Mouse (Mus musculus) thymus, postnatal 25 days (tissue): ENCODE data around the gene Elf5.
A peak's percentile ranks its signal among the peaks of the same experiment; 100 is the strongest.

ENCODE experiments used
- DNase-seq: peaks from one replicate; pipeline ENCODE4 v3.0.0; 2022

Gene Elf5

GRCm38 (mm10) chr2:103436534-103436933 lies 25.0 kb downstream of the Elf5 start:
- DNase-seq = no peak

- no peak for DNase-seq
Observed at GRCm38 (mm10) chr2:103439071-103439622, 27.7 kb downstream of the Elf5 start.

GRCm38 (mm10) chr2:103439710-103440109 lies 28.2 kb downstream of the Elf5 start:
- peak; percentile 66 for DNase-seq

DNA sequence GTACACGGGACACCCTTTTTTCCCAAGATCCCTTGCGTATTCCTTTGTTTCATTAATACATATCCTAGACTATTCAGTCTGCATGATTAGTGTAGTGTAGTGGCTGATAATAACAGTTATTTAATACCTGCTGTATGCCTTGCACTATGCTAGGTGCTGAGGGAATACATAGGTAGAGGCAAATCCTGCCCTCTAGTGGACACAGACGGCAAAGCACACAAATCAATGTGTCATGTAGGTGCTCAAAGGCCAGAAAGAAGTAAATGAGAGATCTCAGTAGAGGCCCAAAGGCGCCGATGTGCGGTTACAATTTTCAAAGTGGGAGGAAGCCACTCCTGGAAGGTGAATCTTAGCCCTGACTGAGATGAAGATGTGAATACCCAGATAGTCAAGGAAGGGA lies 34.3 kb downstream of the Elf5 start:
- DNase-seq = peak; percentile 50

DNA sequence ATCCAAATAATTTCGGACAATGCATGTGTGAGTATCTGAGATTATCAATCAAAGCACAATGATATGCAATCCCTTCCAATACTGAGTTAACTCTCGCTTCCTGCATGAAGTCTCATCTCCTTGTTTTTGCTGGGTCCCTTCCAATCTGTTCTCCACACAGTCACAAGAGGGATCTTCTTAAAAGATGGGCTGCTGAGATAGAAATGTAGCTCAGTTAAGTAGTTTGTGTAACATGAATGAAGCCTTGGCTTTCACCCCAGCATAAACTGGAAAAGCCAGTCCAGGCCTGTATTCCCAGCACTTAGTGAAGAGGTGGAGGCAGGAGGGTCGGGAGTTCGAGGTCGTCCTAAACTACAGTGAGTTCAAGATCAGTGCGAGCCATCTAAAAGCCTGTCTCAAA lies 34.8 kb downstream of the Elf5 start:
- DNase-seq = no peak

GRCm38 (mm10) chr2:103448947-103449560 lies 37.6 kb downstream of the Elf5 start:
- no peak for DNase-seq

- DNase-seq = no peak
Observed at GRCm38 (mm10) chr2:103449813-103450212, 38.3 kb downstream of the Elf5 start.

DNA sequence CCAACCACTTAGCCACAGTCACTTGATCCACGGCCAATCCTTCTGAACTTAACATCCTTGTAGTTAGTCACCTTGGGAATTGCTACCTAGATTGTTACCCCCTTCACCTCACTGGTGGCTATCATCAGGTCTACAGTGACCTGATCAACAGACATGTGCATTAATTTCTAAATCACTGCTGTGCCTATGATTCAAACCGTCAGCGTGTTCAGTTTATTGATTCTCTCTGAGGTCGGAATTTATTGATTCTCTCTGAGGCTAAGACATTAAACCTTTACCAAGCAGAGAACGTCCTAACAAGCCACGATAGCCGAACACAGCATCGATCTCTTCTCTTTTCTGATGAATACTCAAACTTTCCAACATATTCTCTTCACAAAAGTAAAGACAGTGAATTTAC lies 38.8 kb downstream of the Elf5 start:
- DNase-seq = no peak

DNA sequence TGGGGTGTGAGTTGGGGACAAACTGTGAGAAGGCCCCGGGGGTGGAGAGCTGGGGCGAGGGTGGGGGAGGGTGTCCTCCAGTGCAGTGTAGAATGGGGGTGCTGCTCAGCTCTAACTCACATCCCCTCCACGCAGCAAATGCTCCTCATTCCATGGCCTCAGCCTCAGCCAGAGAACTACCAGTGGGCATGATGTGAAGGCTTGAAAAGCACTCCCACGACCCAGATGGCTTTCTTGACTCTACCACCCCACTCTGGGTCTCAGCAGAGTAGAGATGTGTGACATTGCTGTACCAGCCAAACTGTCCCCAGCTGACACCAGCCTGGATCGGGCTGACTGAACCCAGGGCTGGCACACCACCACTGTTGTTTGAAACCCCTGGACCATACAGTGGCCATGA lies 41.1 kb downstream of the Elf5 start:
- no peak for DNase-seq

GRCm38 (mm10) chr2:103455748-103456147 lies 44.3 kb downstream of the Elf5 start:
- DNase-seq = no peak

DNA sequence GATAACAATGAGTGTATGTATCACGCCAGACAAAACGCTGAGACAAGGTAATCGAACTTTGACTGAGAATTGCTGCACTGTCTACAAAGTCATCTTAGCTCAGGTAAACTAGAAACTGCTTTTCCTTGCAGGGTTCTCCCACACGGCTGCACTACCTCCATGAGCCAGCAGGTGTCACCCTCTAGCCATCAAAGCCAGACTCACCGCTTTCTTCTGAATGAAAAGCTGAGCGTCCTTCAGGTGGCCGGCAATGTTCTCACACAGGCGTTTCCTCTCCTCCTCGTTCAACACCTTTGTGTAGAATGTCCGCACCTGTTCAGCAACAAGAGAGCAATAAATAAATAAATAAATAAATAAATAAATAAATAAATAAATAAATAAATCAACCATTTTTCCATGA lies 45.2 kb downstream of the Elf5 start:
- DNase-seq = peak; percentile 86

- DNase-seq = no peak
Observed at GRCm38 (mm10) chr2:103457048-103457447, 45.6 kb downstream of the Elf5 start.

- DNase-seq = no peak
Observed at GRCm38 (mm10) chr2:103457628-103458027, 46.1 kb downstream of the Elf5 start.

GRCm38 (mm10) chr2:103459069-103459468 lies 47.6 kb downstream of the Elf5 start:
- DNase-seq = no peak

- DNase-seq = no peak
Observed at GRCm38 (mm10) chr2:103461210-103461609, 49.7 kb downstream of the Elf5 start.

- no peak for DNase-seq
Observed at GRCm38 (mm10) chr2:103461743-103462142, 50.3 kb downstream of the Elf5 start.

GRCm38 (mm10) chr2:103462746-103463145 lies 51.3 kb downstream of the Elf5 start:
- no peak for DNase-seq

DNA sequence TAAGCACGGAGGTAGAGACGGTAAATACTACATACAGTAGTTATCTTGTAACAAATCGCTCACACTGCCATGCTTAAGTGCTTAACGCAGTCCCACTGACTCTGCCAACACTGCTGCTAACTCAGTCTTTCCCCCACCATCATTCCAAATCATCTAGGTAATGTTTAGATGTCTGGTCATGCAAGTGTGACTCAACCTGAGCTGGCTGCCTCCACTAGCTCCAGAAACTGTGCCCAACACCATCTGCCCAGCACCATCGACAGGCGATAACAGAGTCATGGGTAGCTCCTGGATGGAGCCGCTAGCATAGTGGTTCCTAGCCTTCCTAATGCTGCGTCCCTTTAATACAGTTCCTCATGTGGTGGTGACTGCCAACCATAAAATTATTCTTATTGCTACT lies 53.0 kb downstream of the Elf5 start:
- DNase-seq = no peak

GRCm38 (mm10) chr2:103465429-103465828 lies 53.9 kb downstream of the Elf5 start:
- DNase-seq = no peak

- no peak for DNase-seq
Observed at GRCm38 (mm10) chr2:103466272-103466671, 54.8 kb downstream of the Elf5 start.

GRCm38 (mm10) chr2:103466984-103467588 lies 55.6 kb downstream of the Elf5 start:
- DNase-seq = no peak

- no peak for DNase-seq
Observed at GRCm38 (mm10) chr2:103473362-103473761, 61.9 kb downstream of the Elf5 start.

DNA sequence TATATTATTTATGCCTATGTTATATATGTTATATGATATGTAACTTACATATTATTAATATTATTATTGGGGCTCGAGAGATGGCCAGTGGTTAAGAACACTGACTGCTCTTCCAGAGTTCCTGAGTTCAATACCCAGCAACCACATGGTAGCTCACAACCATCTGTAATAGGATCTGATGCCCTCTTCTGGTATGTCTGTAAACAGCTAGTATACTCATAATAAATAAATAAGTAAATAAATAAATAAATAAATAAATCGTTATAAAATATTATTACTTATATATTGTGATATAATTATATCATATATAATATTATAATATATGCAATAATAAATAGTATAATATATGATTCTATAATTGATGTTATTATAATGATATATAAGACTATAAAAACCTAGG lies 64.7 kb downstream of the Elf5 start:
- no peak for DNase-seq

- DNase-seq = peak; percentile 30
Observed at GRCm38 (mm10) chr2:103476657-103477056, 65.2 kb downstream of the Elf5 start.

- DNase-seq = no peak
Observed at GRCm38 (mm10) chr2:103477456-103477855, 66.0 kb downstream of the Elf5 start.
